Mouse (Mus musculus): ENCODE results near the gene Rhbdf2.

DNA sequence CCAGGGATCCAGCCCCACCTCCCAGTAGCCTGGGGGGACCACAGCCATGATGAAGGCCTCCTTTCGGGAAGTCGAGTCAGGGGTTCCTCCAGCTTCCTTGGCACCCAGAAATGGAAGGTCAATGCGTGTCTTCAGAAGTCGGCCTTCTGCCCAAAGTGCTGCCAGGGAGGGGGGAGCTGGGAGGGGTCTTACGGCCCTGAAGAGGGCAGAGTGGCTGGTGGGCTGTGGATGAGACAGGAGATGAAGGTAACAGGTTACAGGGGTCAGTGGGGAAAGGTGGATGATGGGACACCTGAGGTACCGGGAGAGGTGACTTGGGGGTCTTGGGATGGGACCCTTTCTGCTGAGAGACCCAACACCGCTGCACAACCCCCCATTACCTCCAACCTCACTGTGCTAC, 20.0 kb upstream of the Rhbdf2 start:
- TF ChIP-seq POLR2A (IDR thresholded peaks at IDR 0.05; ENCODE audit: extremely low read depth, insufficient read depth, low read length), result no peak
- TF ChIP-seq CTCF (IDR thresholded peaks at IDR 0.05; ENCODE audit: low read depth, low read length), result no peak

Measured in liver, adult 2 months (tissue).